Mouse (Mus musculus) layer of hippocampus, adult 11-12 months (tissue): ENCODE measurements around the gene 6430628N08Rik.

Source experiments
- DNase-seq: peaks from one replicate; pipeline ENCODE4 v3.0.0; 2022; ENCODE audit warnings: low spot score

6430628N08Rik gene

GRCm38 (mm10) chr4:115890553-115890952, at the start of gene 6430628N08Rik:
Gene 6430628N08Rik, plus strand, starts transcription at chr4:115890665.
- DNase-seq: no peak

- no peak for DNase-seq
These were observed 49.6 kb upstream of the 6430628N08Rik start for GRCm38 (mm10) chr4:115840842-115841241.

DNA sequence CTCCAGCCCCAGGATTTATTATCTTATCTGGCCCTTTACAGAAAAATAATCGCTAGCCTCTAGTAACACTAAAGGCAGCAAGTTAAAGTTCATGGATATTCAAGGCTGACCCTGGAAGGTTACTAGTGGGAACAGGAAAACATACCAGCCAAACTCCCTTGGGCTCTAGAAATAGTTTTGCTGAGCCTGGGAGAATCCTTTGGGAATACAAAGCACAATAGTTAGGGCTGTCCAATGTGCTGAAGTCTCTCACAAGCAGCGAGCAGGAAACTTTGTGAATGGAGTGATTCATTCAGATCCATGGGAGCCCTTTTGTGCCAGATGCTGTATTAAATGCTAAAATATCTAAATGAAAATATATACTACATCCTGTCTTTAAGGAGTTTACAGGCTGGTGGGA, 43.8 kb upstream of the 6430628N08Rik start:
- DNase-seq: no peak

- peak; percentile 63 for DNase-seq
These were observed 43.1 kb upstream of the 6430628N08Rik start for GRCm38 (mm10) chr4:115847377-115847776.

DNA sequence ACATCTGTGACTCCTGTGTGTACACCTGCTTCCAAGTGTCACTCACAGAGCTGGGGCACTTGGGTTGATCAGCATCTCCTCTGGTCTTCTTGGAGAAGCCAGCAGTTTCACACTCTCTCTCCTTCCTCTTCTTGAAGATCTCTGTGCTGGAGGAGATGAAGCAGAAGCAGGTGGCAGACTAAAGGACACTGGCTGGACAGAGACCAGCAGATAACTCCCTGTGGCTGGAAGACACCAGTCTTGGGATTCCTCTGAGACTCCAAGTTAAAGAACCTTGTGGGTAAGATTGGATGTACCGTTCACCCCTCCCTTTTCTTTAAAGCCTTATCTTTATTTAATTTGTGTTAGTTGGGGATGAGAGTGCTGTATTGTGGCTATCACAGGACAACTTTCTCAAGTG, 42.4 kb upstream of the 6430628N08Rik start:
- DNase-seq: no peak

DNA sequence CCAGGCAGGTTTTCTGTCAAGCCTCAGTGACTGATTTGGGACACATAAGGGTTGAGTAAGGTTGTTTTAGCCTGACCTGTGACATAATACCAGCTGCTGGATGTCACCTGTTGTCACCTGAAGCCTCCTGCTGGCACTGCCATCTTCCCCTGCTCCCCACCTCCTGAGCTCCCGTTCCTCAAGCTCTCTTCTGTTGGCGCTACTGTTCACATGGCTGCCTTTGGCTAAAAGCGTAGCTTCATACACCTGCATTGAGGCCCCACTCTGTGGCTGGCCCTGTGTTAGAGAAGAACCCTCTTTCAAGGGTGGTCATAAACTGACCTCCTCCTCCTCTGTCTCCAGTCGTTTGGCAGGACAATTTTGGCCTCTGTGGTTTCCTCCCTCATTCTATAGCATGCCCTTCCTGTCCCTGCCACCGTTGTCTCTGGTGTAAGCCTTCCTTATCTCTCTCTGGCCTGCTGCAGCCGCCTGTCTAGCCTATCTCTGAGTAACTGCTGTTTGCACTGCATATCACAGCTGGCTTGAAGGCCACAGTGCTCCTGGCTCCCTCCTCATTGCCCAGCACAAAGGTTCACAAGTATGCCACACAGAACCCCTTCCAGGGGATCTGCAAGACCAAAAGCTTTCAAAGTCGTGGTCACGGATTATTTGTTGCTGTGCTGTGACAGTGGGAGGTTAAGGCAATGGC, 41.3 kb upstream of the 6430628N08Rik start:
- DNase-seq: no peak

DNA sequence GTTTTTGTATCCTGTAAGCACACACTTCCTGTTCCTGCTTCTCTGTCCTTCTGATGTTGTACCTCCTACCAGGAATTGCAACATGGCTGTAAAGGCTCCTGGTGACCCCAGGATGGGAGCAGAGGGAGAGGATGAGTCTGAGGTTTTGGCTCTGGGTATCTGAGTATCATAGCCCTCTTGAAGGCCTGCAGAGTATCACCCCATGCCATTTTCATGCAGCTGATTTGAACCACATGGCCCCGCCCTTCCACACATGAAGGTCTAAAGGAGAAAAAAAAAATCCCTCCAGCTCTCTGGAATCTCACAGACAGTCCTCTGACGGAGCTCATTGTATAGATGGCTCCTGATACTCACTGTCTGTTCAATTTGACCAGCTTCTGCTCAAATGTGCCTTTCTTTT, 40.4 kb upstream of the 6430628N08Rik start:
- no peak for DNase-seq

- no peak for DNase-seq
These were observed 39.8 kb upstream of the 6430628N08Rik start for GRCm38 (mm10) chr4:115850631-115851030.

DNA sequence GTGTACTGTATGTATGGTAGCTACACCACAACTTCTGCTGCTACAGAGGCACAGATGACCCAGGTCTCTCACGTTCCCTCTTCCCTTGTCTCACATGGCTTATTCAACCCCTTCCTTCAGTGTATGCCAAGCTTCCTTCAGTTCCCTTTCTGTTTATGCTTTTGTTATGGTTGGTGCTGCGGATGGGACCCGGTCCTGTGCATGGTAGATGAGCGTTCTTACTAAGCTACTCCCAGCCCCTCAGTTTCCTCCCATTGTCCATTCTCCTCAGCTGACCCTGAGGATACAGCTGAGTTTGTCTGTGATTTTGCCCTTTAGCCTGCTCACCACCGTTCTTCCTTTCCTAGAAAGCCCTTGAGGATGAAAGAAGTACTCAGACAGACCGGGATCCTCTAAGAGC, 38.9 kb upstream of the 6430628N08Rik start:
- no peak for DNase-seq

- no peak for DNase-seq
These were observed 35.4 kb upstream of the 6430628N08Rik start for GRCm38 (mm10) chr4:115855100-115855499.

DNA sequence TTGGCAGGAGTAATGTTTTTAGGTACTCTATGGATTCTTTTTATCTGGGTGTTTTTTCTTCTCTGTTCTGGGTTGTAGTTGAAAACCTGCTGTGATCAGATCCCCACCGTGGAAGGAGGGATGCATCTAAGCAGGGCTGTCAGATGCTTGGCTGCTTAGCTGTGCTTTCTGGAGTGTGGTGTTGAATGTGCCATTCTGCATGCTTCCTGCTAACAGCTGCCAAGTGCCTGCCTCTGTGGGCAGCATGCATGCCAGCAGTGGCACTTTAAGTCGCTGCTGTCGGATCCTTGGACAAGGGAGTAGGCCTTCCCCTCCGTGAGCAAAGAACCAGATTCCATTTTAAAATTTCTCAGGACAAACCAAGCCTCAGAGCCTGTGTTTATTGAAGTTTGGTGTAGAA, 34.9 kb upstream of the 6430628N08Rik start:
- no peak for DNase-seq

DNA sequence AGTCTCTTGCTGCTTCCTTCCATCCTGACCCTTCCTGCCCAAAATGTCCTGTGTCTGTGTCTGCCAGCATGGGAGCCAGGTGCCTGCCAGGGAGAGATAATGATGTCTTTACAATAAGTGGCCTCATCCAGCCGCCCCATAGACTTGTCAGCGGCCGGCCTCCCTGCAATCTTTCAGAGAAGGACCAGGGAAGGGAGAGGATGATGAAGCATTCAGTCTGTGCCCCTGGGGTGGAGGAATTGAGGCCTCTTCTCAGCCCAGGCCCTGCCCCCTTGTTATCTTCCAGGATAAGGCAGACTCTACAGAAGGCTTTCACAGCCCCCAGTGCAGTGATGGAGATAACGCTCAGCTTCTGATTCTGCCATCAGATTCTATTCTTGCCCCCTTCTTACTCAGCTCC, 34.2 kb upstream of the 6430628N08Rik start:
- DNase-seq: no peak

DNA sequence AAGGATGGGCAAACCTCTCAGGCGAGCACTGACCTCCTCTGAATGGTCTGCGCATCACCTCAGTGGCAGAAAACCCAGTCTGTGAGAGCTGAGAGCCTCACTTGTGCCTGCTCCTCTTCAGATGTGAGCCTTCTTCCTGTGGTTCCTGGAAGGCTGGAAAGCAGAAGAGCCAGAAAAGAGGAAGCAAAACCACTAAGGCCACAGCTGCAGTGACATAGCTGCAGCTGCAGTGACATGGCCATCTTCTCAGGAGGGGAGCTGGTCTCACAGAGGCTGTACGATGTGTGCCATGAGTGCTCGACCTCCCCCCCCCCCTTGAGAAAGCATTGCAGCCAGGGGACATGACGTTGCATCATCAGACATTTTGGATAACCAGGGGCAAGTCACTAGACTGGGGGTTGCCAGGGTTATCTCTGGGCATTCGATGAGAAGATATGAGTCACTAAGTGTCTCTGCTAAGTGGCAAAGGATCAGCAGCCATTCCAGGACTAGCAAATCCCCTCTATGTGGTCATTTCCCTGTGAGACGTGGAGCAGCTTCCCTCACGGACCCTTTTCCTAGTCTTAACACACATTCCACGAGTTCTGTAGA, 33.1 kb upstream of the 6430628N08Rik start:
- DNase-seq: no peak

DNA sequence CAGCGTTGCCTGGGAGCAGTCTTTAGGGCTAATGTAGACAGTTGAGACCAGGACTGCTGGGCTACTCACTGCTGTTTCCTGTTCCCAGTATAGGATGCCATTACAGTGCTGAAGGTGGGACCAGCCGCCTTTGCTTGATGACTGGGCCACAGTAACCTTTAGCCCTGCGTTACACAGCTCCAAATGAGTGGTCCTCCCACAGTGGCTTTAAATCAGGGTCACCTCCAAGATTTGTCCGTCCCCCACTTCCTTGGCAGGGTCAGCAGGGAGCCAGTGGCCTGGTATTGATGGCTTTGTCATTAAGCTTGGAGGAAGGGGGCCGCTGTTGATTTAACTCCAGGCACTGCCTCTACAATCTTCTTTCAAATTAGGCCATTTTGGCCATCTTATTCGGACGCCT, 27.1 kb upstream of the 6430628N08Rik start:
- DNase-seq: no peak

GRCm38 (mm10) chr4:115863880-115864279, 26.6 kb upstream of the 6430628N08Rik start:
- no peak for DNase-seq

GRCm38 (mm10) chr4:115869512-115870210, 20.8 kb upstream of the 6430628N08Rik start:
- no peak for DNase-seq

GRCm38 (mm10) chr4:115873231-115873630, 17.2 kb upstream of the 6430628N08Rik start:
- no peak for DNase-seq

- DNase-seq: no peak
These were observed 12.2 kb upstream of the 6430628N08Rik start for GRCm38 (mm10) chr4:115878216-115878678.

GRCm38 (mm10) chr4:115878828-115879227, 11.6 kb upstream of the 6430628N08Rik start:
- DNase-seq: no peak

DNA sequence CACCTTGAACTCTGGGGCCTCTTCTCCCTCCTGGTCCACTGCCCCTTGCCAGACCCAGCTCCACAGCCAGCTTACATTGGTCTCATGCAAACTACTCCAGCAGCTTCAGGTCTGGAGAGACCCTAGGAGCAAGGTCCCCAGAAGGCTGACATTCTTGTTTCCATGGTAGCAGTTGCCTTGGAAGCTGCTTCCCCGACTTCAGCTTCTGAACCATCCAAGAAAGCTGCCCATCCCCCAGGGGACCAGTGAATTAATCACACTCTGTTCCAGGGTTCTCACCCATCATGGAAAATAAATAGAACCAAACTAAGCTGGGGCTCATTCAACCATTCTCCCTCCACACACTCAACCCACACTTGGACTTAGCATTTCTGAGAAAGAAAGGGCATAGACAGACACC, 9.3 kb upstream of the 6430628N08Rik start:
- DNase-seq: peak; percentile 31

DNA sequence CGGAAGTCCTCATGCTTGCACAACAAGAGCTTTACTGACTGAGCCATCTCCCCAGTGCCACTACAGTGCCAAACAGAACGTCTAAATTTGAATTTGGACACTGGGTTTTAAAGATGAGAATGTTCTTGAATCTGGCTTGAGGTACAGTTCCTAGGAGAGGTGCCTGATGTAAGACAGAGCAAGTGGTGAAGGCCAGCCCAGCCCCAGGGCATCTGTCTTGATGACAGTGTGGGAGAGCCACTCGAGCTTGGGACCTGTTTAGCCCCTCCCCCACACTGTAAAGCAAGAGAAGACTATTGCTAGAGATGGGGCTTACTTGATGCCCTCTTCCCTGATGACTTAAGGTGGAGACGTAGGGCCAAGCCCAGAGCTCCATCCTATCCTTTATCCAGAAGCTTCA, 8.3 kb upstream of the 6430628N08Rik start:
- no peak for DNase-seq

- DNase-seq: no peak
These were observed 6.4 kb upstream of the 6430628N08Rik start, which contains the start of gene Kncn for GRCm38 (mm10) chr4:115884022-115884421. Gene Kncn, plus strand, starts transcription at chr4:115884400.

DNA sequence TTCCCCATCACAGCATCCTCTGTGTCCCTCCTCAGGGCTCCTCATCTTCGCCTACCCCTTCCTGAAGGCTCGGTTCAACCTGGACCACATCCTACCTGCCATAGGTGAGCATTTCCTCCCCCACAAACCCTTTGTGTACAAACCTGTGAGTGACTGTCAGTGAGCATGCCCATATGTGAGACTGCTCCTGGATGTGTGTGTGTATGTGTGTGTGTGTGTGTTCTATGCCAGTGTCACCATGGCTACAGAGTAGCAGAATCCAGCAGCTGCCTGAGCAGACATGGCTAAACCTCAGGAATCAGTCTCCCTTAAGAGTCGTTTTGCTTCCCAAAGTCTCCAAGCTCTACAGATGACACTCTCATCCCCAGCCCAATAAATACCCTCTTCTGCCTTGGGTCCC, 4.6 kb upstream of the 6430628N08Rik start:
- DNase-seq: peak; percentile 41
